Mouse (Mus musculus) limb, embryonic 12.5 days (tissue): Measurements from ENCODE around the gene Strn3. TPM values are rescaled to one million over a fixed set of nuclear protein-coding genes. Genes with fewer than 3 reads are reported as not detected.
A peak's percentile ranks its signal among the peaks of the same experiment; 100 is the strongest.

ENCODE experiments used
- ATAC-seq: fragments of 200-750 bp; cut with Nextera tagmentation; 2 replicates; pipeline ENCODE4 v1.8.0; 2017; ENCODE audit warnings: low read depth, moderate TSS enrichment; ENCODE audit not compliant: insufficient number of reproducible peaks, insufficient read depth, low FRiP score, low TSS enrichment
- H3K27ac ChIP-seq: fragments of 300-500 bp; sonication (generic); 2 replicates; pipeline ENCODE4 v1.5.1; 2016; ENCODE audit warnings: mild to moderate bottlenecking, moderate library complexity
- H3K27me3 ChIP-seq: fragments of 300-500 bp; sonication (generic); 2 replicates; pipeline ENCODE4 v1.6.1; 2016; ENCODE audit warnings: mild to moderate bottlenecking, moderate library complexity
- H3K36me3 ChIP-seq: fragments of 300-500 bp; sonication (generic); 2 replicates; pipeline ENCODE4 v1.6.1; 2016; ENCODE audit warnings: mild to moderate bottlenecking, moderate library complexity
- H3K4me1 ChIP-seq: fragments of 300-500 bp; sonication (generic); replicated peaks from 2 replicates; pipeline ENCODE4 v1.6.1; 2016
- H3K4me2 ChIP-seq: fragments of 300-500 bp; sonication (generic); 2 replicates; pipeline ENCODE4 v1.6.1; 2016; ENCODE audit warnings: mild to moderate bottlenecking, moderate library complexity
- H3K4me3 ChIP-seq: fragments of 300-500 bp; sonication (generic); replicated peaks from 2 replicates; pipeline ENCODE4 v1.5.1; 2016; ENCODE audit warnings: mild to moderate bottlenecking
- H3K9ac ChIP-seq: fragments of 300-500 bp; sonication (generic); replicated peaks from 2 replicates; pipeline ENCODE4 v1.6.1; 2016; ENCODE audit warnings: mild to moderate bottlenecking, moderate library complexity
- H3K9me3 ChIP-seq: fragments of 300-500 bp; sonication (generic); 2 replicates; pipeline ENCODE4 v1.6.1; 2016; ENCODE audit warnings: mild to moderate bottlenecking, moderate library complexity
- WGBS: fragments of 180-500 bp; shearing (Covaris S2); methylation state at CpG from one replicate; pipeline ENCODE4 v1.1.7; 2016; 5-methylcytosine and 5-hydroxymethylcytosine counted together
- polyA plus RNA-seq: library from polyadenylated mRNA; unstranded; fragments of >200 nt; fragmentation: Nextera tagmentation; extraction: Ambion mirVana; gene quantifications from 2 replicates; pipeline ENCODE4 v1.2.1, GENCODE M21; 2016

Strn3 gene
- polyA plus RNA-seq: 62.5 and 63.7 TPM in 2 replicates

DNA sequence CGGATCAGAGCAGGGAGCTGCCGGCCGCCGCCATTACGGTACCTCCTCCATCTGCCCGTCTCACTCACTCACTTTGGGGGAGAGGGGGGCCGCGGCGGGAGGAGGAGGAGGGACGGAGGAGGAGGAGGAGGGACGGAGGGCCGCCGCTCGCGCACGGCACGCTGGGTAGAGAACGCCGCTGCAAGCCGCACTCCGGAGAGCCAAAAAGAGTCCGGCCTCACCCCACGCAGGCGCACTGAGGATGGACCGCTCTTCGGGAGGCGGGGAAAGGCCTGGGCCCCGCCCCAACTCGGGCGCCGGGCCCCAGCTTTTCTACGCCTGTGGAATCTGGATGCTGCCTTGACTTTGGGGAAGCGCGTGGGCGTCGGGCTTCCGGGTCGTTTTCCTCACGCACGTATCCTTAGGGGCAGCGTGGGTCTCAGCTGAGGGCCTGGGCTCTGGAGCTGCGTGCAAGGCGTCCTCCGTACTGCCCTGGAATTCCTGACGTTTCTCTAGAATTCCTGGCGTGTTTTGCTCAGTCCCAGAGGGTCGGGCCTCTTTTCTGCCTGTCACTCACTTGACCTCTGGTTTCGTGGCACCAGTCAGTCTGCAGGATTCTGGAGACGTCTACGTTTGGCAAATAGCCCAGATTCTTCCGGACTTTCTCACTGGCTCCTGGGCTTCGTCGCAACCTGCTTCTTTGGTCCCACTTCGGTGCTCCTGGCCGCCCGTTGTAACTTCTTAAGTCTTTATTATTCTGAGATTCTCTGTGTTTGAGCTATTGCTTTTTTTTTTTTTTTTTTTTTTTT lies at the start of gene Strn3:
TSS of gene Strn3 (minus strand) at position 53 of the 788 bp plus-strand sequence.
- H3K9me3 ChIP-seq: no peaks in the 10 kb centered on the region

DNA sequence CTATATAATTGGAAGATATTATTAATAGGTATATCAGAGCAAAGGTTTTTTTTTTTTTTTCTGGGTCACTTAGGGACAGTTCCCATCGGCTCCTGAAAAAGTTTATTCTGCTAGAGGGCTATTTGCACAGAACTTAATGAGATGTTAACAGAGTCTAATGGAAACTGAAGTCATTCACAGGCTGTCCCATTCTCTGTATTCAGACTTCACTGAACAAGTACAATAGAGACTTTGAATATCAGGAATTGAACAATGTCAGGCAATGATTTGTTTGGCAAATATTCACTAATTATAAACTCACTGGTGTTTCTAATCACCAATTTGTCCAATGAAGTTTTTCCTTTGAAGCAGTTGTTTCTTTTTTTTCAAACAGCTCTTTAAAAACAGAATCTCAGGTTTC lies 45.1 kb upstream of the Strn3 start:
- WGBS: 71% methylated on average over 1 of the region's 1 CpGs
- no peaks in the 10 kb centered on the region for H3K9me3 ChIP-seq
- H3K4me3 ChIP-seq: no peak overlapping the region
- no peak overlapping the region for H3K4me2 ChIP-seq
- no peak overlapping the region for H3K9ac ChIP-seq
- no peak for ATAC-seq
- no peaks in the 10 kb centered on the region for H3K27me3 ChIP-seq
- no peak overlapping the region for H3K27ac ChIP-seq
- H3K36me3 ChIP-seq: peaks cover 8% of the 10 kb centered on the region; the same call in 1 of the 2 replicates
- 0 out of 2 replicates have a peak, but pooled peaks cover 5% of the 10 kb centered on the region for H3K4me1 ChIP-seq

More for the DNA sequence above, at the start of gene Strn3:
- H3K27ac ChIP-seq: peak within 1 kb of the TSS; percentile 100
- under 1% methylated on average over 50 of the region's 56 CpGs for WGBS
- no peaks in the 10 kb centered on the region for H3K27me3 ChIP-seq
- no peaks in the 10 kb centered on the region for H3K36me3 ChIP-seq
- H3K4me3 ChIP-seq: peak within 1 kb of the TSS; percentile 94
- H3K9ac ChIP-seq: peak within 1 kb of the TSS; percentile 99
- ATAC-seq: peak; percentile 96
- peaks cover 6% of the 10 kb centered on the region for H3K4me1 ChIP-seq
- H3K4me2 ChIP-seq: peak within 1 kb of the TSS; percentile 70

DNA sequence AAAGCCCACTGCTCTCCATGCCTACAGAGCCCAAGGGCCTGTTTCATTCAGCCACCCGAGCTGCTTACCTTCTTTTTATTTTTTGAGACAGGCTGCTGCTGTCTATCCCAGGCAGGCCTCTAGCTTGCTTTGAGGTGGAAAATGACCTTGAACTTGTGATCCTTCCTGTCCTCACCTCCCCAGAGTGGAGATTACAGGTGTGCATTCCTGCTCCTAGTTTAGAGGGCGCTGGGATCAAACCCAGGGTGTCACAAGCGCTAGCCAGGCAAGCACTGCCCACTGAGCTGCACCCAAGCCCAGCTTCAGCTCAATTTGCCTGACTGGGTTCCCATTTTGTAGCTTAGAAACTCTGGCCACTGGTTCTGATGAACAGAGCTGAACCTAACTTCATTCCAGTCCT lies 44.7 kb upstream of the Strn3 start:
- ATAC-seq: no peak
- H3K36me3 ChIP-seq: peaks cover 4% of the 10 kb centered on the region; the same call in 1 of the 2 replicates
- WGBS: 69% methylated on average over 3 of the region's 3 CpGs

DNA sequence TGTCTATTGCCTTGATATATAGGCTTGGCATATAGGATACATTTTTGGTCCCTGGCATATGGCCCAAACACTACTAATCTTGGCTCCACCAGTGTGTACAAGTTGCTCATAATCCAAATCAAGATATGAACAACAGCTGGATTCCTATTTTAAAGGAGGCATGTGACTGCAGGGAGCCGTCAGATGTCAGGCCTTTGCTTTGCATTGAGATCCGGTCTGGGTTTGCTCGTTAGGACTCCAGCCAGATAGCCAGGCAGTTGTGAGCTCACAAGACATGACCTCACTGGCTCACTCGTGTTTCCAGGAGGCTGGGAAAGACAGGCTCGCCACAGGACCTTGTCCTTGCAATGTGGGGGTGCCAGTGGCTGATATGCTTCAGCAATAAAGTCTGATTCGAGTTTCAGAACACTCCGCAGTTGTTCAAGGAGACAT lies 44.2 kb upstream of the Strn3 start:
- peak overlapping the region; percentile 45; the same call in 1 of the 2 replicates for H3K27ac ChIP-seq
- 0 out of 2 replicates have a peak, but pooled peaks cover 2% of the 10 kb centered on the region for H3K36me3 ChIP-seq
- no peaks in the 10 kb centered on the region for H3K27me3 ChIP-seq
- WGBS: 52% methylated on average over 7 of the region's 7 CpGs
- H3K4me2 ChIP-seq: no peak overlapping the region
- ATAC-seq: peak; percentile 20; the same call in 1 of the 2 replicates
- no peaks in the 10 kb centered on the region for H3K9me3 ChIP-seq
- H3K9ac ChIP-seq: no peak overlapping the region
- H3K4me3 ChIP-seq: no peak overlapping the region
- H3K4me1 ChIP-seq: 0 out of 2 replicates have a peak, but pooled peaks cover 5% of the 10 kb centered on the region

More for the DNA sequence above, 44.7 kb upstream of the Strn3 start:
- no peaks in the 10 kb centered on the region for H3K27me3 ChIP-seq
- H3K4me3 ChIP-seq: no peak overlapping the region
- H3K4me1 ChIP-seq: 0 out of 2 replicates have a peak, but pooled peaks cover 5% of the 10 kb centered on the region
- H3K9ac ChIP-seq: no peak overlapping the region
- no peak overlapping the region for H3K4me2 ChIP-seq
- H3K27ac ChIP-seq: peak overlapping the region; percentile 45; the same call in 1 of the 2 replicates
- no peaks in the 10 kb centered on the region for H3K9me3 ChIP-seq

DNA sequence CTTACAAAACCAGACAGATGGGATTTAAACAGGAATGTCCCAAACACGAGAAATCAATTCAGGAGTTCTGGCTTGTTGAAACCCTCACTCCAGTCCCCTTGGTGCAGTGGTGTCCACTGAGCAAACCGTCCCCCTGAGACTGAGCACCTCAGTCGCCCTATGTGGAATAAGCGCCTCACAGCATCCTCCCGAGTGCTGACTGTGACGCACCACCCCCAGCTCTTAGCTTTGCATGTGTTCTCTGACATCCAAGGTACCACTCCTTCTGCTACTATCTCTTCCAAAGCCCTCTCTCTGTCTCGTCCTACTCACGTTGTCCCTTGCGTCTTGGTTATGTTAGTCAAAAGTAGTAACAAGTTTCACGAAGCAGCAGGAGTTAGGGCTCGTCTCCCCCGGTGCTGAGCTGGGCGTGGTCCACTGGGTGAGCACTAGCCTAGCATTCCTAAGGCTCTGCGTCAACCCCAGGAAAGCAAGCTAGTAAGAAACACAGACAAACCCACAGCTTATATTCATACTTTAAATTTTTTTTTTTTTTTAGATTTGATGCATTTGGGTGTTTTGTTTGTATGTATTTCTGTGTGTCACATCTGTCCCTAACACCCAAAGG lies 43.0 kb upstream of the Strn3 start:
- 0 out of 2 replicates have a peak, but pooled peaks cover 5% of the 10 kb centered on the region for H3K4me1 ChIP-seq
- no peak for ATAC-seq
- H3K9ac ChIP-seq: no peak overlapping the region
- WGBS: 81% methylated on average over 14 of the region's 14 CpGs
- no peak overlapping the region for H3K4me2 ChIP-seq
- H3K27me3 ChIP-seq: no peaks in the 10 kb centered on the region
- no peaks in the 10 kb centered on the region for H3K9me3 ChIP-seq
- H3K36me3 ChIP-seq: 0 out of 2 replicates have a peak, but pooled peaks cover 4% of the 10 kb centered on the region
- 0 out of 2 replicates have a peak overlapping the region, but pooled peaks have one; percentile 12 for H3K27ac ChIP-seq
- no peak overlapping the region for H3K4me3 ChIP-seq

DNA sequence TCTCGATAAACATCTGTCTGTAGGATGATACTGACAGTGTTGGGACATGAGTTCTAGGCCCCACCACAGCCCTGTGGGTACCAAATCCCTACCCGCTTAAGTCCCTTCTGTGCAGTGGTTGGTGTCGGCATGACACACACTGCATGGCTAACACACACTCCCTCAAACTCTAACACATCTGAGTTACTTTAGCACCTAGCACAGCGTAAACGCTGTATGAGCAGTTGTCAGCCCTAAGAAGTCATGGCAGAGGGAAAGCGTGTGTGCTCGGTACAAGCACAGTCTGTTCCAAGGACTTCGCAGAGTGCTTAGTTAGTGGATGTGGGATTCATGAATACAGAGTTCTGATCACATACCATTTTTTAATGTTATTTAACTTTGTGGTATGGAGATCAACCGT lies 38.1 kb upstream of the Strn3 start:
- H3K4me2 ChIP-seq: no peak overlapping the region
- H3K4me3 ChIP-seq: no peak overlapping the region
- H3K9me3 ChIP-seq: no peaks in the 10 kb centered on the region
- no peak for ATAC-seq
- H3K9ac ChIP-seq: no peak overlapping the region
- no peak overlapping the region for H3K27ac ChIP-seq
- no peaks in the 10 kb centered on the region for H3K27me3 ChIP-seq
- 0 out of 2 replicates have a peak, but pooled peaks cover 4% of the 10 kb centered on the region for H3K36me3 ChIP-seq
- WGBS: 89% methylated on average over 9 of the region's 9 CpGs
- H3K4me1 ChIP-seq: no peaks in the 10 kb centered on the region

DNA sequence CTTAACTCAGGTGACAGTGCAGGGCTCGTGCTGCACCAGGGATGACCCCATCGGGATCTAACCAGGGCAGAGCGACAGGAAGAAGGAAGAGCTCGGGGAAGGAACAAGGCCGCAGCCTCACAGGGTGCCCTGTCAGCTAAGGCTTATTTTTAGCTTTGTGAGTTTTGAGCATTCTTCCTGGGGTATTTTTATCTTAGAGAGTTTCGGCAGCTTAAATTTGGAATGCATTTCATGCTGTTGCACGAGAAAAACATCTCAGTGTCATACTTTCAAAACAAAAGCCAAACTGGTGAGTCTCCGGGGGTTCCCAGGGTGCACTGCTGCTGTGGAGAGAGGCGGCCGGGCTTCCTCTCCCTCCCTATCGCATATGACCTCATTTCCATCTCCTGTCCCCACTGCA lies 37.4 kb upstream of the Strn3 start:
- 81% methylated on average over 11 of the region's 11 CpGs for WGBS
- Histone ChIP-seq H3K9ac (no peak overlapping the region), H3K4me1 (no peaks in the 10 kb centered on the region), H3K4me2 (no peak overlapping the region), H3K36me3 (0 out of 2 replicates have a peak, but pooled peaks cover 4% of the 10 kb centered on the region), H3K27me3 (no peaks in the 10 kb centered on the region), H3K27ac (no peak overlapping the region), H3K4me3 (no peak overlapping the region), H3K9me3 (no peaks in the 10 kb centered on the region)
- no peak for ATAC-seq

DNA sequence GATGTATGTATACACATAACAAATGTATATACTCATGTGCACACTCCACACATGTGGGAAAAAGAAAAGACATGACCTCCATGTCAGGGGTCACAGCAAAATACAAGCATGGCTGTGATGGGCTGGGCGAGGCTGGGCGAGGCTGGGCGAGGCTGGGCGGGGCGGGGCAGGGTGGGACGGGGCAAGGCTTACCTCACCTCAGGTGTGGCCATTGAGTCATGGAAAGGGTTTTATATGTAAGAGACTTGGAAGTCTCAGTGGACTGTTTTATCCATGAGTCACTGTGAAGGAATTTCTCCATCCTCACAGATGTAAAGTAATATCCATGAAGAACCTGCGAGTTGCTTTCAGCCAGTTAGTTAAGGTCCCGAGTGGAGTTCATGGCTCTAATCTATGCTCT lies 30.1 kb upstream of the Strn3 start:
- no peaks in the 10 kb centered on the region for H3K27me3 ChIP-seq
- no peak overlapping the region for H3K9ac ChIP-seq
- H3K27ac ChIP-seq: no peak overlapping the region
- H3K4me1 ChIP-seq: no peaks in the 10 kb centered on the region
- 89% methylated on average over 8 of the region's 8 CpGs for WGBS
- no peak for ATAC-seq
- H3K36me3 ChIP-seq: peaks cover 6% of the 10 kb centered on the region; the same call in 1 of the 2 replicates
- H3K4me2 ChIP-seq: no peak overlapping the region
- peaks cover 5% of the 10 kb centered on the region; the same call in 1 of the 2 replicates for H3K9me3 ChIP-seq
- no peak overlapping the region for H3K4me3 ChIP-seq

DNA sequence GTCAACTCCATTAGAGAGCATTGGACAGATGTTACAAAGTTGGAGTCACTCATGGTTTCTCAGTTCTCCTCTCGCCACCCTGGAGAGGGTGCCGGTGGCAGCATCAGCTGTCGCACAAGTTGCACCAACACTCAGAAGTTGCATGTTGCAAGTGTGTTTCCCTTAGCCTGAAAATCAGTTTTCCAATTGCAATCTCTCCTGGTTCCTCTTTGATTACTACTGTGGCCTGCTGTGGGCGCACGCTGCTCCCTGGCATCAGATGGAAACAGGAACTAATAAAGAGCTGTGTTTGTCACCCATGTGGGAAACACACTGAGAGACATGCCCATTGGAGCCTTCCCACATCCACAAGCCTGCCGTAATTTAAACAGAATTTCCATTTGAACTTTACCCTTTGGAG lies 26.9 kb upstream of the Strn3 start:
- WGBS: 91% methylated on average over 6 of the region's 6 CpGs
- peaks cover 5% of the 10 kb centered on the region; the same call in 1 of the 2 replicates for H3K9me3 ChIP-seq

DNA sequence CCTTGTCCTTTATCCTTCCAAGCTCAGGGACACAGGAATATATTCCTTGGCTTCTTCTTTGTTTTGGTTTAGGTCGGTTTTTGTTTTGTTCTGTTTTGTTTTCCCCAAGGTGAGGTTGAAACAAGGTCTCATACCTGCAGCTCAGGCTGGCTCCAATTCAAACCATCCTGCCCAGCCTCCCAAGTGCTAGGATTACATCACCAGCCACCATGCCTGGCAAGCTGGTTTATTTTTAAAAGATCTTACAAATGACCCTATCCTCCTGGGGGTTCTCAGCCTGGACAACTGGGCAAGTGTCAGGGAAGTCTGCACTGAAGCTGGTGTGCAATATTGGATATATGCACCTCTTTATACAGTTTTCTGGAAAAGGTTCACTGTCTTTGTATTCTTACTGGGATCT lies 21.0 kb upstream of the Strn3 start:
- no peak for ATAC-seq
- 62% methylated on average over 1 of the region's 1 CpGs for WGBS
- Histone ChIP-seq H3K27me3 (no peaks in the 10 kb centered on the region), H3K4me1 (0 out of 2 replicates have a peak, but pooled peaks cover 3% of the 10 kb centered on the region), H3K27ac (no peak overlapping the region), H3K36me3 (no peaks in the 10 kb centered on the region), H3K4me3 (no peak overlapping the region), H3K9me3 (peaks cover 2% of the 10 kb centered on the region; the same call in 1 of the 2 replicates), H3K4me2 (no peak overlapping the region), H3K9ac (no peak overlapping the region)

More for the DNA sequence above, 26.9 kb upstream of the Strn3 start:
- no peak overlapping the region for H3K9ac ChIP-seq
- no peak overlapping the region for H3K27ac ChIP-seq
- peaks cover 3% of the 10 kb centered on the region; the same call in 1 of the 2 replicates for H3K36me3 ChIP-seq
- no peak overlapping the region for H3K4me2 ChIP-seq
- no peaks in the 10 kb centered on the region for H3K27me3 ChIP-seq
- H3K4me1 ChIP-seq: no peaks in the 10 kb centered on the region
- no peak for ATAC-seq
- no peak overlapping the region for H3K4me3 ChIP-seq

DNA sequence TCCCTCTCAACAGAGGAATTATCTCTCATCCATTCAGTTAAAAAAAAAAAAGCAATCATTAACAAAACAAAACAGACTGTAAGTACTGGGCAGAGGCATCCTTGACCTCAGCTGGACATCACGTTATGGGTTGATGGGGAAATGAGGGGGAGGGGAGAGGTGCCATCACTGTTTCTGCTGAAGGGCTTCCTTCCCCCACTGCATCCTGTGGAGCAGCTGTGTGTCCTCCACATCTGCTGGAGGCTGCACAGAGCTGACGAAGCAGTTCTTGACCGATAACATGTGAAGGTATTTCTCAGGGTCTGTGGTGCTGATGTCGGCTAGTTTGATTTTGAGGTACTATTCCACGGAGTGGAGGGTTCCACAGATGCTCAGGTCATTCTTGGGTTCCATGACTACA lies 18.5 kb upstream of the Strn3 start:
- no peak overlapping the region for H3K4me2 ChIP-seq
- H3K27ac ChIP-seq: no peak overlapping the region
- H3K4me3 ChIP-seq: no peak overlapping the region
- H3K9ac ChIP-seq: no peak overlapping the region
- ATAC-seq: no peak
- 0 out of 2 replicates have a peak, but pooled peaks cover 3% of the 10 kb centered on the region for H3K4me1 ChIP-seq
- no peaks in the 10 kb centered on the region for H3K27me3 ChIP-seq
- H3K9me3 ChIP-seq: no peaks in the 10 kb centered on the region
- WGBS: 72% methylated on average over 5 of the region's 5 CpGs
- H3K36me3 ChIP-seq: no peaks in the 10 kb centered on the region
